Mouse (Mus musculus): ENCODE data around the gene Esyt1.
"Not testable (repeated sequence)": the region's sequence is repeated elsewhere in the genome, so short reads cannot be mapped to it uniquely, and the experiment has no call there.

Esyt1 gene

GRCm38 (mm10) chr10:128536266-128536940 is 10.7 kb upstream of the Esyt1 start:
- DNase-seq = peak; percentile 90 to 91

- no peak for DNase-seq
These were observed 10.1 kb upstream of the Esyt1 start for GRCm38 (mm10) chr10:128535624-128536265.

GRCm38 (mm10) chr10:128535206-128535605 is 9.5 kb upstream of the Esyt1 start:
- no peak for DNase-seq

- DNase-seq = no peak
These were observed 990 bp upstream of the Esyt1 start for GRCm38 (mm10) chr10:128526366-128527356.

- peak; percentile 68 to 71 for DNase-seq
These were observed 674 bp downstream of the Esyt1 start for GRCm38 (mm10) chr10:128524732-128525662.

- DNase-seq = no peak
These were observed 1.4 kb downstream of the Esyt1 start for GRCm38 (mm10) chr10:128524111-128524731.

GRCm38 (mm10) chr10:128522351-128522750 is 3.3 kb downstream of the Esyt1 start:
- DNase-seq = no peak

- DNase-seq = no peak
These were observed 5.1 kb downstream of the Esyt1 start for GRCm38 (mm10) chr10:128520591-128520990.

GRCm38 (mm10) chr10:128518833-128519232 is 6.8 kb downstream of the Esyt1 start:
- DNase-seq = peak; percentile 64 to 73

- no peak for DNase-seq
These were observed 9.0 kb downstream of the Esyt1 start for GRCm38 (mm10) chr10:128516677-128517076.

GRCm38 (mm10) chr10:128516029-128516428 is 9.6 kb downstream of the Esyt1 start:
- DNase-seq = no peak

- DNase-seq = no peak
These were observed 10.6 kb downstream of the Esyt1 start for GRCm38 (mm10) chr10:128515044-128515443.

- no peak for DNase-seq
These were observed 13.9 kb downstream of the Esyt1 start for GRCm38 (mm10) chr10:128511761-128512160.

- no peak for DNase-seq
These were observed 14.5 kb downstream of the Esyt1 start for GRCm38 (mm10) chr10:128511189-128511588.

- no peak for DNase-seq
These were observed 15.4 kb downstream of the Esyt1 start for GRCm38 (mm10) chr10:128510301-128510700.

GRCm38 (mm10) chr10:128509831-128510230 is 15.8 kb downstream of the Esyt1 start:
- no peak for DNase-seq

GRCm38 (mm10) chr10:128509203-128509602 is 16.5 kb downstream of the Esyt1 start:
- no peak for DNase-seq

GRCm38 (mm10) chr10:128508260-128508659 is 17.4 kb downstream of the Esyt1 start:
- DNase-seq = no peak

GRCm38 (mm10) chr10:128505974-128506373 is 19.7 kb downstream of the Esyt1 start:
- no peak for DNase-seq

- not testable (repeated sequence) for DNase-seq
These were observed 20.4 kb downstream of the Esyt1 start for GRCm38 (mm10) chr10:128505371-128505667.

GRCm38 (mm10) chr10:128504641-128505370 is 20.9 kb downstream of the Esyt1 start:
- no peak for DNase-seq
